Mouse (Mus musculus): ENCODE measurements around the gene Rpp25l.
A peak's percentile ranks its signal among the peaks of the same experiment; 100 is the strongest.
"Not testable (repeated sequence)": the region's sequence is repeated elsewhere in the genome, so short reads cannot be mapped to it uniquely, and the experiment has no call there.

GRCm38 (mm10) chr4:41696930-41697841, 16.1 kb downstream of the Rpp25l start, which contains the start of gene Cntfr:
- not testable (repeated sequence) for TF ChIP-seq MAFK (IDR thresholded peaks at IDR 0.05; ENCODE audit: insufficient read depth, low read depth, low read length); ZNF384 (IDR thresholded peaks at IDR 0.05; ENCODE audit: low read depth, low read length); HCFC1 (IDR thresholded peaks at IDR 0.05; ENCODE audit: borderline replicate concordance, insufficient read depth, low read length); CHD2 (IDR thresholded peaks at IDR 0.05; ENCODE audit: low read depth, low read length)
- peak; percentile 41; the same call in 1 of the 2 replicates for TF ChIP-seq ZC3H11A (IDR thresholded peaks at IDR 0.05; ENCODE audit: borderline replicate concordance, low read depth, low read length)

Data from ES-E14 (cell line).